Comparison of ENCODE assay signal across 8 mouse cellular contexts in genomic region chr1:133800948-133801393, GRCm38 (mm10). TPM values are rescaled to one million over a fixed set of nuclear protein-coding genes. Genes with fewer than 3 reads are reported as not detected.
DNase-seq lines count a peak whose midpoint lies in the region; ATAC-seq lines count a peak whose summit lies in the region.

TSS of gene Atp2b4 (minus strand) at chr1:133801041.

- peak within 1 kb of the TSS; percentile 45 for H3K9ac ChIP-seq in hindbrain, embryonic 15.5 days

- peak within 1 kb of the TSS; percentile 59 for H3K4me3 ChIP-seq in hindbrain, embryonic 15.5 days

- peak within 1 kb of the TSS; percentile 96 for H3K4me2 ChIP-seq in hindbrain, embryonic 15.5 days

- peak within 1 kb of the TSS; percentile 37; the same call in 1 of the 2 replicates for H3K27ac ChIP-seq in hindbrain, embryonic 15.5 days (replicated peaks)

- peaks cover 40% of the 10 kb centered on the region for H3K4me1 ChIP-seq in hindbrain, embryonic 15.5 days (replicated peaks)

- peak; percentile 78 for ATAC-seq in hindbrain, embryonic 15.5 days (ENCODE audit: low FRiP score, low read depth)

- DNase-seq in T-cell, adult 2 months (ENCODE audit: low spot score): peak; percentile 82
- peak; percentile 95 to 96 for DNase-seq in cerebellum, postnatal 36 days
- peak; percentile 90 to 95 for DNase-seq in frontal cortex, postnatal 36 days (ENCODE audit: low spot score in 2 of 2)
- DNase-seq in left cerebral cortex, adult 11 months (ENCODE audit: low spot score): peak; percentile 87
- peak; percentile 97 for DNase-seq in lung, postnatal 4 days
- peak; percentile 70 for DNase-seq in retina, postnatal 7 days (ENCODE audit: low read depth, low spot score)
- peak; percentile 93 for DNase-seq in urinary bladder, adult 2 months (ENCODE audit: low spot score)

- under 1% methylated on average over 16 of the region's 16 CpGs for WGBS in hindbrain, embryonic 15.5 days

- no peaks in the 10 kb centered on the region for H3K27me3 ChIP-seq in hindbrain, embryonic 15.5 days

- no peaks in the 10 kb centered on the region for H3K9me3 ChIP-seq in hindbrain, embryonic 15.5 days

- H3K36me3 ChIP-seq in hindbrain, embryonic 15.5 days: no peaks in the 10 kb centered on the region

RNA-seq across cellular contexts. Expression of gene Atp2b4, which starts in this region (rescaled TPM):
- polyA plus RNA-seq in hindbrain, embryonic 15.5 days (2015; fragmentation: Nextera tagmentation; extraction: Ambion mirVana): 11.8 and 12.4 TPM in 2 replicates
- 113 and 189 TPM in 2 replicates for polyA plus RNA-seq in urinary bladder, adult 2 months (2012; rRNA removed)

Comparison
In these comparisons a context has a peak if more than half of its experiments do, and no peak if none do; other contexts are left out.
1. Peak in every context shown above with its lines: DNase-seq, ATAC-seq, H3K4me3 ChIP-seq and H3K27ac ChIP-seq.